Mouse (Mus musculus): ENCODE data around the gene Manea. TPM values are rescaled to one million over a fixed set of nuclear protein-coding genes. Genes with fewer than 3 reads are reported as not detected.

Manea gene
- 21.5 and 24.4 TPM in 2 replicates for polyA plus RNA-seq (2014; fragmentation: Nextera tagmentation; extraction: Ambion mirVana)

- Histone ChIP-seq H3K9me3 (ENCODE audit: control insufficient read depth, low read length) (no peaks in the 10 kb centered on the region), H3K4me1 (replicated peaks; ENCODE audit: control insufficient read depth, insufficient read depth, low read length) (no peaks in the 10 kb centered on the region), H3K27me3 (ENCODE audit: control insufficient read depth, insufficient read depth, low read length) (no peaks in the 10 kb centered on the region), H3K4me2 (replicated peaks; ENCODE audit: low read depth, low read length) (peak within 1 kb of the TSS; percentile 43), H3K36me3 (ENCODE audit: control insufficient read depth, insufficient read depth, low read length) (no peaks in the 10 kb centered on the region), H3K4me3 (ENCODE audit: low read depth, low read length) (peak within 1 kb of the TSS; percentile 76), H3K9ac (ENCODE audit: low read depth, low read length) (peak within 1 kb of the TSS; percentile 93), H3K27ac (ENCODE audit: low read depth, low read length) (peak within 1 kb of the TSS; percentile 94)
- under 1% methylated on average over 49 of the region's 52 CpGs for WGBS
- DNase-seq (ENCODE audit: low spot score) (peak; percentile 95), ATAC-seq (ENCODE audit: low FRiP score) (peak; percentile 99)
Measured at GRCm38 (mm10) chr4:26346443-26347106, at the start of gene Manea. Gene Manea, minus strand, starts transcription at chr4:26346891.

- DNase-seq (ENCODE audit: low spot score): no peak
- 82% methylated on average over 2 of the region's 2 CpGs for WGBS
- no peaks in the 10 kb centered on the region for H3K36me3 ChIP-seq (ENCODE audit: control insufficient read depth, insufficient read depth, low read length)
- ATAC-seq (ENCODE audit: low FRiP score): no peak
- H3K4me3 ChIP-seq (ENCODE audit: low read depth, low read length): no peak overlapping the region
- no peak overlapping the region for H3K27ac ChIP-seq (ENCODE audit: low read depth, low read length)
- H3K4me2 ChIP-seq (replicated peaks; ENCODE audit: low read depth, low read length): no peak overlapping the region
- H3K27me3 ChIP-seq (ENCODE audit: control insufficient read depth, insufficient read depth, low read length): no peaks in the 10 kb centered on the region
- H3K4me1 ChIP-seq (replicated peaks; ENCODE audit: control insufficient read depth, insufficient read depth, low read length): no peaks in the 10 kb centered on the region
- H3K9ac ChIP-seq (ENCODE audit: low read depth, low read length): no peak overlapping the region
- H3K9me3 ChIP-seq (ENCODE audit: control insufficient read depth, low read length): no peaks in the 10 kb centered on the region
Measured at GRCm38 (mm10) chr4:26354616-26355015, 7.9 kb upstream of the Manea start.

- DNase-seq (ENCODE audit: low spot score): no peak
- ATAC-seq (ENCODE audit: low FRiP score): no peak
- no peaks in the 10 kb centered on the region for H3K27me3 ChIP-seq (ENCODE audit: control insufficient read depth, insufficient read depth, low read length)
- no peaks in the 10 kb centered on the region for H3K36me3 ChIP-seq (ENCODE audit: control insufficient read depth, insufficient read depth, low read length)
- H3K4me1 ChIP-seq (replicated peaks; ENCODE audit: control insufficient read depth, insufficient read depth, low read length): no peaks in the 10 kb centered on the region
- no peak overlapping the region for H3K27ac ChIP-seq (ENCODE audit: low read depth, low read length)
- H3K9ac ChIP-seq (ENCODE audit: low read depth, low read length): no peak overlapping the region
- no peak overlapping the region for H3K4me3 ChIP-seq (ENCODE audit: low read depth, low read length)
- H3K9me3 ChIP-seq (ENCODE audit: control insufficient read depth, low read length): no peaks in the 10 kb centered on the region
- WGBS: 29% methylated on average over 2 of the region's 2 CpGs
- H3K4me2 ChIP-seq (replicated peaks; ENCODE audit: low read depth, low read length): no peak overlapping the region
Measured at GRCm38 (mm10) chr4:26353643-26354231, 7.0 kb upstream of the Manea start.

- no peak overlapping the region for H3K9ac ChIP-seq (ENCODE audit: low read depth, low read length)
- no peak overlapping the region for H3K27ac ChIP-seq (ENCODE audit: low read depth, low read length)
- WGBS: 59% methylated on average over 2 of the region's 2 CpGs
- no peaks in the 10 kb centered on the region for H3K4me1 ChIP-seq (replicated peaks; ENCODE audit: control insufficient read depth, insufficient read depth, low read length)
- no peak overlapping the region for H3K4me2 ChIP-seq (replicated peaks; ENCODE audit: low read depth, low read length)
- no peaks in the 10 kb centered on the region for H3K36me3 ChIP-seq (ENCODE audit: control insufficient read depth, insufficient read depth, low read length)
- DNase-seq (ENCODE audit: low spot score): no peak
- H3K4me3 ChIP-seq (ENCODE audit: low read depth, low read length): no peak overlapping the region
- no peaks in the 10 kb centered on the region for H3K9me3 ChIP-seq (ENCODE audit: control insufficient read depth, low read length)
- no peak for ATAC-seq (ENCODE audit: low FRiP score)
- no peaks in the 10 kb centered on the region for H3K27me3 ChIP-seq (ENCODE audit: control insufficient read depth, insufficient read depth, low read length)
Measured at GRCm38 (mm10) chr4:26347239-26347638, 548 bp upstream of the Manea start.

GRCm38 (mm10) chr4:26345741-26346442 lies 799 bp downstream of the Manea start:
- Histone ChIP-seq H3K4me2 (replicated peaks; ENCODE audit: low read depth, low read length) (peak overlapping the region; percentile 43), H3K4me1 (replicated peaks; ENCODE audit: control insufficient read depth, insufficient read depth, low read length) (no peaks in the 10 kb centered on the region), H3K9me3 (ENCODE audit: control insufficient read depth, low read length) (no peaks in the 10 kb centered on the region), H3K36me3 (ENCODE audit: control insufficient read depth, insufficient read depth, low read length) (no peaks in the 10 kb centered on the region), H3K4me3 (ENCODE audit: low read depth, low read length) (peak overlapping the region; percentile 76), H3K27ac (ENCODE audit: low read depth, low read length) (peak overlapping the region; percentile 94), H3K9ac (ENCODE audit: low read depth, low read length) (peak overlapping the region; percentile 93), H3K27me3 (ENCODE audit: control insufficient read depth, insufficient read depth, low read length) (no peaks in the 10 kb centered on the region)
- ATAC-seq (ENCODE audit: low FRiP score) (peak; percentile 17), DNase-seq (ENCODE audit: low spot score) (no peak)
- under 1% methylated on average over 16 of the region's 16 CpGs for WGBS

GRCm38 (mm10) chr4:26345080-26345479 lies 1.6 kb downstream of the Manea start:
- no peak overlapping the region for H3K27ac ChIP-seq (ENCODE audit: low read depth, low read length)
- peak overlapping the region; percentile 32 for H3K4me2 ChIP-seq (replicated peaks; ENCODE audit: low read depth, low read length)
- peak; percentile 15 for DNase-seq (ENCODE audit: low spot score)
- WGBS: 79% methylated on average over 3 of the region's 3 CpGs
- no peak overlapping the region for H3K4me3 ChIP-seq (ENCODE audit: low read depth, low read length)
- no peaks in the 10 kb centered on the region for H3K36me3 ChIP-seq (ENCODE audit: control insufficient read depth, insufficient read depth, low read length)
- H3K27me3 ChIP-seq (ENCODE audit: control insufficient read depth, insufficient read depth, low read length): no peaks in the 10 kb centered on the region
- H3K4me1 ChIP-seq (replicated peaks; ENCODE audit: control insufficient read depth, insufficient read depth, low read length): no peaks in the 10 kb centered on the region
- H3K9ac ChIP-seq (ENCODE audit: low read depth, low read length): no peak overlapping the region
- no peaks in the 10 kb centered on the region for H3K9me3 ChIP-seq (ENCODE audit: control insufficient read depth, low read length)
- ATAC-seq (ENCODE audit: low FRiP score): no peak

GRCm38 (mm10) chr4:26342346-26342745 lies 4.3 kb downstream of the Manea start:
- Histone ChIP-seq H3K4me2 (replicated peaks; ENCODE audit: low read depth, low read length) (no peak overlapping the region), H3K36me3 (ENCODE audit: control insufficient read depth, insufficient read depth, low read length) (no peaks in the 10 kb centered on the region), H3K27ac (ENCODE audit: low read depth, low read length) (no peak overlapping the region), H3K4me3 (ENCODE audit: low read depth, low read length) (no peak overlapping the region), H3K4me1 (replicated peaks; ENCODE audit: control insufficient read depth, insufficient read depth, low read length) (no peaks in the 10 kb centered on the region), H3K9me3 (ENCODE audit: control insufficient read depth, low read length) (no peaks in the 10 kb centered on the region), H3K27me3 (ENCODE audit: control insufficient read depth, insufficient read depth, low read length) (no peaks in the 10 kb centered on the region), H3K9ac (ENCODE audit: low read depth, low read length) (no peak overlapping the region)
- ATAC-seq (ENCODE audit: low FRiP score) (no peak), DNase-seq (ENCODE audit: low spot score) (no peak)

GRCm38 (mm10) chr4:26338604-26339003 lies 8.1 kb downstream of the Manea start:
- DNase-seq (ENCODE audit: low spot score): no peak
- Histone ChIP-seq H3K4me3 (ENCODE audit: low read depth, low read length) (no peak overlapping the region), H3K4me1 (replicated peaks; ENCODE audit: control insufficient read depth, insufficient read depth, low read length) (no peaks in the 10 kb centered on the region), H3K36me3 (ENCODE audit: control insufficient read depth, insufficient read depth, low read length) (peaks cover 2% of the 10 kb centered on the region; the same call in 1 of the 2 replicates), H3K9ac (ENCODE audit: low read depth, low read length) (no peak overlapping the region), H3K4me2 (replicated peaks; ENCODE audit: low read depth, low read length) (no peak overlapping the region), H3K27ac (ENCODE audit: low read depth, low read length) (no peak overlapping the region), H3K27me3 (ENCODE audit: control insufficient read depth, insufficient read depth, low read length) (no peaks in the 10 kb centered on the region), H3K9me3 (ENCODE audit: control insufficient read depth, low read length) (no peaks in the 10 kb centered on the region)
- WGBS: 91% methylated on average over 5 of the region's 5 CpGs
- no peak for ATAC-seq (ENCODE audit: low FRiP score)

All from hindbrain, embryonic 11.5 days (tissue).